In the genomic region with DNA sequence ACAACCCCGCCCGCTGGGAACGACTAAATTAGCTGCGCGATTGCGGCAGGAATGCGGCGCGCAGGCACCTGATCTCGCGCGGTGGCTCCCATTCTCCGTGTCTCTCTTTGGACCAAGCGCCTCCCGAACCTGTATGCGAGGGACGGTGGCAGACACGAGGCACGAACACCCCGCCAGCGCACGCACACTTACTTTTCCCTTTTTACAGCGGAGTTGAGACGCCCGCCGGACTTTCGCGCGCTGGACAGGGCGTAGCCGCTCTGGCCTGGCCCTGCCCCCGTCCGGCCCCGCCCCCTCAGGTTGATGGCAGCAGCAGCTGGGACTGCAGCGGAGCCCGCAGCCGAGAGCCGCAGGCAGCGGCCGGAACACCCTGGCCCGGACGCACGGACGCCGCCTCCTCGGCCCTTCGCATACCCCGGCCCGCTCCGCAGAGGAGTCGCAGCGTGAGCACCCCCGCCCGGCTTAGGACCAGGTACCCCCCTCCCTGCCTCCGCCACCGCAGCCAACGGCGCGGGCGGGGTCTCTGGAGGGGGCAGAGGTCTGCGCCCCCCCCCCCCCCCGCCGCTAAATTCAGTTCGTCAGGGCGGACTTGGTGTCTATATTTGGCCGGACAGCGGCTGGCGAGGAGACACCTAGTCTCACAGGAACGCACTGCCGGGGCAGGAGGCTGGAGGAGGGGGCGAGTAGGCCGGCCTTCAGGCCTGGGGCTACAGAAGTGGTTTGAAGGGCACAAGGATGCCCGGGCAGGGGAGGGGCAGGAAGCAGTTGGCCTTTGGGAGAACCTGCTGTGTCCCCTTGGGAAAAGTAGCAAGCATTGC, we compare ENCODE assay signal across 8 mouse cellular contexts. TPM values are rescaled to one million over a fixed set of nuclear protein-coding genes. Genes with fewer than 3 reads are reported as not detected.
DNase-seq lines count a peak whose midpoint lies in the region; ATAC-seq and TF ChIP-seq lines count a peak whose summit lies in the region.

A gene (plus strand): TSS at position 129 of the 818 bp plus-strand sequence.

- peaks cover 6% of the 10 kb centered on the region; the same call in 1 of the 2 replicates for H3K36me3 ChIP-seq in heart, embryonic 16.5 days (ENCODE audit: control insufficient read depth, insufficient read depth)

- H3K4me1 ChIP-seq in embryonic fibroblast, embryonic 13.5 days (ENCODE audit: control insufficient read depth, insufficient read depth, low read length): peaks cover 6% of the 10 kb centered on the region; the same call in 1 of the 2 replicates
- H3K4me1 ChIP-seq in heart, embryonic 16.5 days (ENCODE audit: control insufficient read depth, insufficient read depth, low read length): peaks cover 40% of the 10 kb centered on the region

- H3K9ac ChIP-seq in heart, embryonic 16.5 days (ENCODE audit: low read length): peak within 1 kb of the TSS; percentile 88

- DNase-seq in CD4-positive helper T cell, adult 2 months (ENCODE audit: low read depth, low spot score): peak; percentile 44
- DNase-seq in T-cell, adult 2 months (ENCODE audit: low spot score): peak; percentile 10
- DNase-seq in kidney, postnatal 36 days: peak; percentile 87 to 96
- DNase-seq in lung, postnatal 14 days: peak; percentile 82
- DNase-seq in retina, embryonic 14.5 days (ENCODE audit: low spot score): peak; percentile 70
- no peak for DNase-seq in thymus, postnatal 36 days

- TF ChIP-seq POLR2A in embryonic fibroblast, embryonic 13.5 days (IDR thresholded peaks at IDR 0.05; ENCODE audit: low read depth, low read length): 0 out of 2 replicates have a peak, but pooled peaks have one; percentile 35

- H3K27me3 ChIP-seq in heart, embryonic 16.5 days (ENCODE audit: control insufficient read depth, insufficient read depth, low read length): no peaks in the 10 kb centered on the region; the same call in 1 of the 2 replicates

- peak; percentile 85 for ATAC-seq in heart, embryonic 16.5 days (replicated peaks; ENCODE audit: extremely low read depth, insufficient read depth, low FRiP score)

- H3K4me3 ChIP-seq in embryonic fibroblast, embryonic 13.5 days (ENCODE audit: insufficient read depth, low read length): peak within 1 kb of the TSS; percentile 58
- H3K4me3 ChIP-seq in heart, embryonic 16.5 days (ENCODE audit: low read length): peak within 1 kb of the TSS; percentile 73

- H3K27ac ChIP-seq in embryonic fibroblast, embryonic 13.5 days (ENCODE audit: insufficient read depth, low read length): no peak within 1 kb of the TSS
- peak within 1 kb of the TSS; percentile 97 for H3K27ac ChIP-seq in heart, embryonic 16.5 days (ENCODE audit: low read length)

- 1% methylated on average over 69 of the region's 73 CpGs for whole genome bisulfite sequencing in heart, embryonic 16.5 days

- no peaks in the 10 kb centered on the region for H3K9me3 ChIP-seq in heart, embryonic 16.5 days (replicated peaks; ENCODE audit: control insufficient read depth, low read length)

- peak within 1 kb of the TSS; percentile 85 for H3K4me2 ChIP-seq in heart, embryonic 16.5 days (ENCODE audit: low read depth, low read length)

- TF ChIP-seq CTCF in embryonic fibroblast, embryonic 13.5 days (IDR thresholded peaks at IDR 0.05; ENCODE audit: borderline replicate concordance, insufficient read depth, low read length): no peak

RNA-seq across cellular contexts. Expression of the gene that starts here (rescaled TPM):
- polyA plus RNA-seq in embryonic fibroblast, embryonic 13.5 days (2011; ENCODE audit: insufficient read length, low read depth, missing spikeins): 2.1 and 4.7 TPM in 2 replicates
- 42.5 and 47.4 TPM in 2 replicates for polyA plus RNA-seq in heart, embryonic 16.5 days (2015; fragmentation: Nextera tagmentation; extraction: Ambion mirVana)

Comparison
In these comparisons a context has a peak if more than half of its experiments do, and no peak if none do; other contexts are left out.
1. DNase-seq: peak in CD4-positive helper T cell, adult 2 months (single experiment), T-cell, adult 2 months (single experiment), kidney, postnatal 36 days (2 of 2), lung, postnatal 14 days (single experiment) and retina, embryonic 14.5 days (single experiment); none in thymus, postnatal 36 days (0 of 2).